In genomic region chr7:34336545-34336944, GRCm38 (mm10) we compare ENCODE assay signal across 6 mouse cellular contexts. TPM values are rescaled to one million over a fixed set of nuclear protein-coding genes. Genes with fewer than 3 reads are reported as not detected.
DNase-seq lines count a peak whose midpoint lies in the region; ATAC-seq and TF ChIP-seq lines count a peak whose summit lies in the region.
"Not testable (repeated sequence)": the region's sequence is repeated elsewhere in the genome, so short reads cannot be mapped to it uniquely, and the experiment has no call there.

No protein-coding gene starts in this region.

- TF ChIP-seq POLR2A in heart, adult 2 months (IDR thresholded peaks at IDR 0.05; ENCODE audit: insufficient read depth, low read depth, low read length): not testable (repeated sequence)

- H3K9ac ChIP-seq in heart, adult 2 months (ENCODE audit: low read depth, low read length); intestine, postnatal 0 days (ENCODE audit: low read depth, low read length); liver, embryonic 14.5 days (replicated peaks); midbrain, postnatal 0 days (replicated peaks; ENCODE audit: low read length, poor library complexity, severe bottlenecking): not testable (repeated sequence)

- intact Hi-C loops in heart, adult 2 months (cut with DNase I): loop anchor here (5.0 kb wide), 1 partner anchor 69 kb away; no protein-coding TSS in a partner anchor

- TF ChIP-seq EP300 in heart, adult 2 months (IDR thresholded peaks at IDR 0.05; ENCODE audit: insufficient read depth, low read depth, low read length); liver, embryonic 14.5 days (IDR thresholded peaks at IDR 0.05; ENCODE audit: low read depth): not testable (repeated sequence)

- POLR2A ChIA-PET in Patski (lab: Charles Lee): not testable (repeated sequence)

- 93% methylated on average over 1 of the region's 1 CpGs for WGBS in heart, adult 2 months
- WGBS in intestine, postnatal 0 days: 92% methylated on average over 1 of the region's 1 CpGs
- WGBS in liver, embryonic 14.5 days (ENCODE audit: insufficient replicate concordance): 67% methylated on average over 1 of the region's 1 CpGs
- 100% methylated on average over 1 of the region's 1 CpGs for WGBS in midbrain, postnatal 0 days

- DNase-seq in Patski (ENCODE audit: low read depth, low spot score); heart, adult 2 months; liver, embryonic 14.5 days (ENCODE audit: low read depth in 3 of 3, low spot score in 3 of 3); midbrain, postnatal 0 days (ENCODE audit: low spot score): not testable (repeated sequence)

- H3K27me3 ChIP-seq in Patski; heart, adult 2 months (ENCODE audit: control insufficient read depth, insufficient read depth, low read length); intestine, postnatal 0 days (replicated peaks; ENCODE audit: control insufficient read depth, insufficient read depth, low read length); liver, embryonic 14.5 days (ENCODE audit: control insufficient read depth, insufficient read depth, low read length); midbrain, postnatal 0 days (ENCODE audit: insufficient read depth, low read length): not testable (repeated sequence)

- CTCF ChIA-PET in Patski (lab: Charles Lee): not testable (repeated sequence)

- not testable (repeated sequence) for H3K4me2 ChIP-seq in intestine, postnatal 0 days (replicated peaks; ENCODE audit: low read depth); liver, embryonic 14.5 days (ENCODE audit: low read depth); midbrain, postnatal 0 days (ENCODE audit: low read depth, low read length, poor library complexity, severe bottlenecking)

- not testable (repeated sequence) for H3K27ac ChIP-seq in heart, adult 2 months; intestine, postnatal 0 days (ENCODE audit: low read depth, low read length); liver, embryonic 14.5 days; midbrain, postnatal 0 days (ENCODE audit: low read depth, low read length)

- not testable (repeated sequence) for H3K79me2 ChIP-seq in heart, adult 2 months (replicated peaks; ENCODE audit: control insufficient read depth, insufficient read depth, low read length)

- H3K4me1 ChIP-seq in heart, adult 2 months (ENCODE audit: control insufficient read depth, insufficient read depth, low read length); intestine, postnatal 0 days (replicated peaks; ENCODE audit: control insufficient read depth, insufficient read depth, low read length); liver, embryonic 14.5 days (replicated peaks; ENCODE audit: control insufficient read depth in 2 of 2, insufficient read depth in 2 of 2, low read length in 1 of 2); midbrain, postnatal 0 days (ENCODE audit: insufficient read depth, low read length): not testable (repeated sequence)

- not testable (repeated sequence) for H3K36me3 ChIP-seq in heart, adult 2 months (ENCODE audit: control insufficient read depth, insufficient read depth, low read length); liver, embryonic 14.5 days (replicated peaks; ENCODE audit: control insufficient read depth, insufficient read depth, low read depth); midbrain, postnatal 0 days (ENCODE audit: insufficient read depth, low read length)
- H3K36me3 ChIP-seq in intestine, postnatal 0 days (ENCODE audit: control insufficient read depth, insufficient read depth): peaks cover 12% of the 10 kb centered on the region

- H3K4me3 ChIP-seq in heart, adult 2 months; intestine, postnatal 0 days (ENCODE audit: low read depth, low read length); liver, embryonic 14.5 days (ENCODE audit: insufficient read depth in 1 of 2, low read depth in 2 of 2, low read length in 2 of 2); midbrain, postnatal 0 days (ENCODE audit: low read depth, low read length): not testable (repeated sequence)

- peak; percentile 21 for ATAC-seq in CD4-positive, CD25-positive, alpha-beta regulatory T cell, adult 4 months
- ATAC-seq in Patski; intestine, postnatal 0 days; liver, embryonic 14.5 days (ENCODE audit: insufficient read depth); midbrain, postnatal 0 days (ENCODE audit: low FRiP score): not testable (repeated sequence)

- in situ Hi-C loops in Patski (cut with MboI; ENCODE audit: low pct_unique_long_range_greater_than_20kb): not testable (repeated sequence)

- not testable (repeated sequence) for H3K9me3 ChIP-seq in intestine, postnatal 0 days (ENCODE audit: control insufficient read depth); liver, embryonic 14.5 days (ENCODE audit: control insufficient read depth, low read length); midbrain, postnatal 0 days (ENCODE audit: low read length)

- TF ChIP-seq CTCF in Patski (IDR thresholded peaks at IDR 0.05): peak; percentile 54
- TF ChIP-seq CTCF in heart, adult 2 months (IDR thresholded peaks at IDR 0.05): peak; percentile 58
- TF ChIP-seq CTCF in intestine, postnatal 0 days (IDR thresholded peaks at IDR 0.05; ENCODE audit: low read depth): peak; percentile 49
- peak; percentile 45 for TF ChIP-seq CTCF in liver, embryonic 14.5 days (IDR thresholded peaks at IDR 0.05; ENCODE audit: low read depth)
- TF ChIP-seq CTCF in midbrain, postnatal 0 days (IDR thresholded peaks at IDR 0.05): peak; percentile 25; the same call in 1 of the 2 replicates

RNA-seq across cellular contexts. Expression of gene 4931406P16Rik, which starts 23.2 kb away (rescaled TPM):
- polyA plus RNA-seq in CD4-positive, CD25-positive, alpha-beta regulatory T cell, adult 4 months (2017; shearing (Covaris generic)): 10 to 100 TPM; 22.7 to 30.8 TPM
- polyA plus RNA-seq in Patski (2021): 30.9 TPM
- 10 to 100 TPM; 40.7 to 44.1 TPM for total RNA-seq in heart, adult 2 months (2021)
- 24.9 and 32.5 TPM in 2 replicates for polyA plus RNA-seq in heart, adult 2 months (2012; rRNA removed)
- 18.6 and 21.2 TPM in 2 replicates for polyA plus RNA-seq in intestine, postnatal 0 days (2015; fragmentation: Nextera tagmentation; extraction: Ambion mirVana)
- 9.4 and 10.1 TPM in 2 replicates for polyA plus RNA-seq in liver, embryonic 14.5 days (2012; rRNA removed)
- polyA plus RNA-seq in liver, embryonic 14.5 days (2014; fragmentation: Nextera tagmentation; extraction: Ambion mirVana): 11.9 and 13.9 TPM in 2 replicates
- 76.2 and 78.3 TPM in 2 replicates for total RNA-seq in midbrain, postnatal 0 days (2014; rRNA removed)
- 26.4 and 33.6 TPM in 2 replicates for polyA plus RNA-seq in midbrain, postnatal 0 days (2015; fragmentation: Nextera tagmentation; extraction: Ambion mirVana)

RNA-seq across cellular contexts. Expression of gene Lsm14a, which starts 56.6 kb away (rescaled TPM):
- polyA plus RNA-seq in CD4-positive, CD25-positive, alpha-beta regulatory T cell, adult 4 months (2017; shearing (Covaris generic)): 10 to 100 TPM; 30.7 to 49.8 TPM
- polyA plus RNA-seq in Patski (2021): 118 TPM
- 10 to 100 TPM; 86.9 to 88.3 TPM for total RNA-seq in heart, adult 2 months (2021)
- polyA plus RNA-seq in heart, adult 2 months (2012; rRNA removed): 42.9 and 68.7 TPM in 2 replicates
- polyA plus RNA-seq in intestine, postnatal 0 days (2015; fragmentation: Nextera tagmentation; extraction: Ambion mirVana): 46.7 and 47.1 TPM in 2 replicates
- polyA plus RNA-seq in liver, embryonic 14.5 days (2012; rRNA removed): 36.4 and 44.7 TPM in 2 replicates
- 25.4 and 27.7 TPM in 2 replicates for polyA plus RNA-seq in liver, embryonic 14.5 days (2014; fragmentation: Nextera tagmentation; extraction: Ambion mirVana)
- 41.8 and 50.4 TPM in 2 replicates for total RNA-seq in midbrain, postnatal 0 days (2014; rRNA removed)
- polyA plus RNA-seq in midbrain, postnatal 0 days (2015; fragmentation: Nextera tagmentation; extraction: Ambion mirVana): 35.6 and 39.0 TPM in 2 replicates
